Mouse (Mus musculus): ENCODE results near the gene Krtap3-2.
"Not testable (repeated sequence)": the region's sequence is repeated elsewhere in the genome, so short reads cannot be mapped to it uniquely, and the experiment has no call there.

GRCm38 (mm10) chr11:99597742-99598141, 41.1 kb upstream of the Krtap3-2 start, which contains the start of gene Krtap9-3:
- not testable (repeated sequence) for TF ChIP-seq CTCF (conservative IDR thresholded peaks at IDR 0.05; ENCODE audit: low read length); NANOG (IDR thresholded peaks at IDR 0.05; ENCODE audit: borderline replicate concordance, low read length)
